Mouse (Mus musculus) layer of hippocampus, adult 2 months (tissue): ENCODE measurements around the gene Hoxd3. TPM values are rescaled to one million over a fixed set of nuclear protein-coding genes. Genes with fewer than 3 reads are reported as not detected.

ENCODE experiments used
- DNase-seq, 2 experiments: peaks; one replicate each; pipeline ENCODE4 v3.0.0; 2022; ENCODE audit warnings: low spot score in 2 of 2
- H3K27ac ChIP-seq: fragments of 200-600 bp; 2 replicates; pipeline ENCODE4 v1.8.1; 2022
- H3K4me3 ChIP-seq: fragments of 200-600 bp; 2 replicates; pipeline ENCODE4 v1.8.1; 2022; ENCODE audit warnings: mild to moderate bottlenecking
- CTCF ChIP-seq: fragments of 200-600 bp; conservative IDR thresholded peaks from 2 replicates; pipeline ENCODE4 v1.8.1; 2022; ENCODE audit warnings: antibody characterized with exemption, mild to moderate bottlenecking, moderate library complexity
- total RNA-seq, 2 experiments: library from RNA; stranded (reverse); gene quantifications; 2 replicates each; pipeline ENCODE4 v1.2.3; 2021

Gene Hoxd3
- total RNA-seq, 2 experiments from 2014 or later = not detected

DNA sequence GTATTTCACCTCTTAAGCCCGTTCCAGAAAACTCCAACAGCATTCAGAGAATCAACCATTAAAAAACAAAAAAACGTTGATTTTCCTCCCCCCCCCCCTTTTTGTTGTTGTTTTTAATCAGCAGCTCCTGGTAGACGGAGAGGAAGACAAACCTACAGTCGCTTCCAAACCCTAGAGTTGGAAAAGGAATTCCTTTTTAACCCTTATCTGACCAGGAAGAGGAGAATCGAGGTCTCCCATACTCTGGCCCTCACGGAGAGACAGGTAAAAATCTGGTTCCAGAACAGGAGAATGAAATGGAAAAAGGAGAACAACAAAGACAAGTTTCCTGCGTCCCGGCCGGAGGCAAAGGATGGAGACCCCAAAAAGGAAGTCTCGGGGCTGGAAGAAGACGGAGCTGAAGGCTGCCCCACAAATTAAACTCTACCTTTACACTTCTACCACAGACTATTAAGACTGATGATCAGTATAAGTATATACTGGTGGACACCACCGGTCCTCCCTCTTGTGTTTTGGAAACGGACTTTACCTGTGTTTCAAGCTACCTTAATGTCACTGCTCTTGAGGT lies 5.2 kb upstream of the Hoxd3 start:
- TF ChIP-seq CTCF = no peak
- Histone ChIP-seq H3K27ac (no peak overlapping the region), H3K4me3 (no peak overlapping the region)
- DNase-seq = no peak

GRCm38 (mm10) chr2:74707599-74707998 lies 4.1 kb upstream of the Hoxd3 start:
- H3K4me3 ChIP-seq = no peak overlapping the region
- H3K27ac ChIP-seq = no peak overlapping the region
- no peak for TF ChIP-seq CTCF
- DNase-seq = no peak

DNA sequence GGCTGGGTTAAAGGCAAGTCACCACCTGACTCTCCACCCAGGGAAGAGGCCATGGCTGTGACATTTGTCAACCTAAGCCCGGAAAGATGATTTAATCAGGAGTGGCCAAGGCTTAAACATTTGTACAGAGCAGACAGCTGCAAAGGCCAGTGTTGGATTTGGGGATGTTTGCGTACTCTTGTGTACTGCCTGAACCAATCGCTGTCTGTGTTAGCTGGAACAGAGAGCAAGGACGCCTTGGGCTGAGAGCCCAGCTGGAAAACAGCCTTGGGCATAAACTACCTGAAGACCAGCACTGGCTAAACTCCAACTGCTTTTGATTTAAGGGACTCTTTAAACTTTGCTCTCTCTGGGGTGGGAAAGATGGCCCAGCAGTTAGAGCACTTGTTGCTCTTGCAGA lies 3.1 kb upstream of the Hoxd3 start:
- Histone ChIP-seq H3K27ac (no peak overlapping the region), H3K4me3 (no peak overlapping the region)
- no peak for TF ChIP-seq CTCF
- DNase-seq = no peak

DNA sequence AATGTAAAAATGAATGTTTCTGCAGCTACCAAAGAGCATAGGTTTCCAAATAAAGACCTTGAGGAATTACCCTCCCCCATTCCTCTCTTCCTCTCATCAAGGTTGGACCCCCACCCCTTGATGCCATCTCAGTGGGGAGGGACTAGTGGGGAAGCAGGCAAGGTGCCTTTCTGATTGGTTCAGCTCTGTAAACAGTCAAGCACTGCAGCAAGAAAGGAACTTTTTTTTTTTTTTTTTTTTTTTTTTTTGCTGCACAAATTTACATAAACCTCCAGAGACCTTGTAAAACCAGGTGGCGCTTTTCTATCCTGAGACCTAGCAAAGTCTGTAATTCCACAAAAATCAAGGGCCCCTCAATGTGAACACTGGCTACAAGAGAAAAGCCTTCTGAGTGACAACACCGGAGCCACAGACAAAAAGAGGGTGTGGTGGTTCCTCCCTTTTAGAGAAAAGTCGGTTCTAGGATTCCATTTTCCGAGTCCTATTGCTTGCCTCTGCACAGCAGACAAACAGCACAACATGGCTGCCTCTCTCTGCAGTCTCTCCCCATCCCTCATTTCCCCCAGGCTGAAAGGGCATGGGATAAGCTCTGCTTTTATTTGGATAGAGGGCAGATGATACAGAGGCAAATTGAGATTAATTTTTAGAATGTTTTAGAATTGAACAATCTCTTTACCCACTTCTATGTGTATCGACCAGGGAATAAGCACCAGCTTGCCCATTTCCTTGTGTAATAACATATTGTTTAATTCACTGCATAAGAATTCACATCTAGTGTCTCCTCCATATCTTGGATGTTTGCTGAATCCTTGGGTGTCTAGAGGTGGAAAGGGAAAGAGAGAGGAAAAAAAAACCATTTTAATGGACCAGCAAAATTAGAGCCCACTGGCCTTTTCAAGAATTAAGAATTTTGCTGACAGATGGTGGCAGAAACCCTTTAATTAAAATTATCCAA lies 2.0 kb upstream of the Hoxd3 start:
- no peak for TF ChIP-seq CTCF
- DNase-seq = no peak
- H3K4me3 ChIP-seq = no peak overlapping the region

GRCm38 (mm10) chr2:74710929-74711543 lies 691 bp upstream of the Hoxd3 start:
- no peak for TF ChIP-seq CTCF
- no peak overlapping the region for H3K27ac ChIP-seq
- DNase-seq = no peak
- H3K4me3 ChIP-seq = no peak overlapping the region

More for the DNA sequence above, 2.0 kb upstream of the Hoxd3 start:
- H3K27ac ChIP-seq = no peak overlapping the region

DNA sequence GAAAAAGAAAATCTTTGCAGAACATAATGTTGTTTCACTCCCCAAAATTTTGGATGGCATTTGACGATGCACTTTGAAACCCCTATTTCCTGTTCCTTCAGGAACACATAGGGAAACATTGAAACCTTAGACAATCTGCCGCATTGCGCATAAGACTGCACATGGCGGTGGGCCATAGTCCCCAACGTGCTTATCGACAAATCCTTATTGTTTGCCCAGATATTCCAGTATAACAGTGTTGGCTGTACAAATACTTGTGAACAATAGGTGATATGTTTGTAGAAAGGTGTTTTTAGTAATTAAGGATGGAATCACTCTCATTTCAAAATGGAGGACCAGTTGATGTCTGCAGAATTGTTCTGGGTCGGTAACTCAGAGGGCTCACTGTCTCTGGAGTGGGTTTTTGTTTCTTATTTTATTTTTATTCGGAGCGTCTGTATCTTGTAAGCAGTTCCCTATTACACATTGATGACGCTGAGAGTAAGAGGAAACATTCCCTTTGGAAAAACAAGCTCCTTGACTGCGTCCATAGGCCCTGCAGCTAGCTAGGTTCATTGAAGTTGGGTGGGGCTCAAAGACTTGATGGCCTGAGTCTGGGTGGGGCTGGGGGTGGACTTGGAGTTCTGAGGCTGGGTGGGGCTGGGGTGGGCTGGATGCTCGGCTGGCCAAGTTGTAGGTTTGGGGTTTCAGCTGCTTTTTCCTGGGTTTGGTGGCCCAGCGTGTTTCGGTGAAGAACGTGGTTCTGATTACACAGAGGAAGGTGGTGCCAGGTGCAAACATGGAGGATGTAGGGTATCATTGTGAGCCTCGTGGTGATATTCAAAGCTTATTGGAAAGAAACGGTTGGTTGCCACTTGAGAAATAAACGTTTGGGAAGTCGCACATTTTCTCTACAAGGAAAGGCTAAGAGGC lies 1.8 kb downstream of the Hoxd3 start:
- no peak for DNase-seq
- TF ChIP-seq CTCF = no peak
- Histone ChIP-seq H3K4me3 (no peak overlapping the region), H3K27ac (no peak overlapping the region)

DNA sequence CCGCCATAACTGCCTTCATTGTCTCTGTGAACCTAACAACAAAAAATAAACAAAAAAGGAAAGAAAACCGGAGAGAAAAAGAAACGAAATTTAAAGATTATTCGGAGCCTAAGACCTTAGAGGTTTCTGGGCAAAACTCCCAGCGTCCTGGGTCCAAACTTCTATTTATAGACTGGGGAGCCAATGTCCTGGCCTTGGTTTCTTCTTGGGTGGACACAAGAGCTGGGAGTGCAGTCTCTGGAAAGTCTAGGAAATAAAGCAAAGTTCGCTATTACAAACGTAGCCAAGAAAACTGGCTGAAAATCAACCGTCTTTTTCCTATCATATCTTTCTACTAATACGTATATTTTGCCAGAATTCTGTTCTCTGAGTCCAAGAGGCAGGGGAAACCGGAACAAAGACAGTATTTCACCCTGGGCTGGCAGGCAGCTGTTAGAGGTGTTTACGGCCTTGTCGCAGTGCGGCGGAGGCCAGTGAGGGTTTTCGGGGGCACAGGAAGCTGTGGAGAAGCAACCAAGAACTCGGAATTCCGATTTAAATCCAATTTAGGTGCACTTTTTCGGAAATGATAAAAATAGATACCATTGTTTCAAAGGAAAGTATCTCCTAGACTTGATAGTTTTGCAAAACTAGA lies 2.5 kb downstream of the Hoxd3 start:
- Histone ChIP-seq H3K4me3 (no peak overlapping the region), H3K27ac (no peak overlapping the region)
- no peak for DNase-seq
- TF ChIP-seq CTCF = no peak

DNA sequence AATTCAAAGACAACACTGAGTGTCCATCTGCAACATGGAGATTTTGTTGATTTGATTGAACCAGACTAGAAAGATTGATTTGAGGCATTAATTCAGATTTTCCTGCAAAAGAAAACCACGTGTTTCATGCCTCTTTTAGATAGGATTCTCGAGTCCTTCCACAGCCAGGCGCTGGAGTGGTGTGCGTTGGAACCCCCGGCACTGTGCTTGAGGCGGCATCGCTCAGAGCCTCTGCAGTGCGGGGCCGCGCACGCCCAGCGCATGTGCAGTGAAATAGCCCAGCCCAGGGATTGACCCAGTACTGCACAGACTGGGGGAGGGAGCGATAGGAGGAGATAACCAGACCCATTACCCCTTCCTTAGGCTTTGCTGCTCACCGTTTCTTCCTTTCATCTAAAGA lies 3.2 kb downstream of the Hoxd3 start:
- TF ChIP-seq CTCF = no peak

DNA sequence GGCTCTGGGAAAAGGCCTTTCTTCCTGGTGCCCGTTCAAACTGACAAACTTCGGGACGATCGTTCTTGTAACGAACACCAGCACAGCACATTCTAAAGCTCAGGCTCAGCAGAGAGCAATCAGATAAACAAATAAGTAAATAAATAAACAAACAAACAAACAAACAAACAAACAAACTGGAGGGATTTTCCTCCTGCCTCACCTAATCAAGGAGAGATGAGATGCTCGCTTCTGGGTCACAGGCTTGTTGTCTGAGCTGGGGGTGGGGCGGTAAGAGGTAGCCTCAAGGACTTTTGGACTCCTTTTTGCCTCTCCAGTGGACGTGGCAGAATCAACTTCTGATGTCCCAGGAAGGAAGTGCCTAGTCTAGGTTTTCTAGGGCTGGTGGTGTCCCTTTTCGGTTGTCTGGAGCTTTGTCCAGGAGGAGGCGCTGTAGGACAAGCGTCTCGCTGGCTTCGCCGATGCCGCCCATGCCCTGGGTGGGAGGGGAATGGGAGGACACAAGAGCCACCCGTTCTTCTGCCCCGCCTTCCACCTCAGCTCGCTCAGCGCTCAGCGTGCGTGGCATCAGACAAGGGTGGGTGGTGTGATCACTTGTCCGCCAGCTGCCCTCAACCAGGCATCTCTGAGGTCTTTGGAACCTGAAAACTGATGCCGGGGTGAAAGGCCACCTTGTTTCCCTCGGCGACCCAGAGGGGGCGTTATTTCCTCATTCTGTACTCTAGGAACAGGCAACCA lies 3.9 kb downstream of the Hoxd3 start:
- DNase-seq = peak; percentile 54 to 80
- H3K27ac ChIP-seq = no peak overlapping the region
- peak; percentile 89 for TF ChIP-seq CTCF
- H3K4me3 ChIP-seq = peak overlapping the region; percentile 23; the same call in 1 of the 2 replicates

More for the DNA sequence above, 3.2 kb downstream of the Hoxd3 start:
- Histone ChIP-seq H3K27ac (no peak overlapping the region), H3K4me3 (no peak overlapping the region)
- DNase-seq = no peak

GRCm38 (mm10) chr2:74720384-74720783 lies 8.7 kb downstream of the Hoxd3 start:
- no peak for TF ChIP-seq CTCF
- no peak for DNase-seq
- H3K4me3 ChIP-seq = no peak overlapping the region
- no peak overlapping the region for H3K27ac ChIP-seq

- Histone ChIP-seq H3K4me3 (no peak overlapping the region), H3K27ac (no peak overlapping the region)
- no peak for TF ChIP-seq CTCF
- DNase-seq = no peak
These were observed 9.3 kb downstream of the Hoxd3 start for GRCm38 (mm10) chr2:74720955-74721491.
